Mouse (Mus musculus): Measurements from ENCODE around the gene Zscan4b.
"Not testable (repeated sequence)": the region's sequence is repeated elsewhere in the genome, so short reads cannot be mapped to it uniquely, and the experiment has no call there.

The Zscan4b gene

DNA sequence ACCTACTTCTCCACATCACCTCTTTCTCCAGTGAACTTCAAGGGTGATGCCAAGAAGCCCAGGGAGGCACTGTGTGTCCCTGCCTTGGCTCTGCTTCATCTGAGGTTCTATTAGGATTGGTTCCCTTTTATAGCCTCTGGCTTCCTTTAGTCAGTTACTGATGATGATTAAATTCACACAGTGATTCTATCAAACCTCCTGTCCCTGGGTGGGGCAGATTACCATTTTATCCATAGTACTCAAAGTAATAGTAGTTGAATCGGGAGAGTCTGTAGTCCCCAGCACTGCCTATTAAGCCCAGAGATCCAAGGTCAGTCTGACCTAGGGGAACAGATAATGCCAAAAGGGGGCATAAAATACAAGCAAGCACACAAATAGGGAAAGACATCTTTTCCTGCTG, at the start of gene Zscan4b:
Zscan4b (minus strand) TSS at position 101 of the 400 bp plus-strand sequence.
- DNase-seq = not testable (repeated sequence)

All from lung, postnatal 36 days (tissue).